Mouse (Mus musculus) hindbrain, postnatal 0 days (tissue): Measurements from ENCODE around the gene Rnf183. TPM values are rescaled to one million over a fixed set of nuclear protein-coding genes. Genes with fewer than 3 reads are reported as not detected.
"Not testable (repeated sequence)": the region's sequence is repeated elsewhere in the genome, so short reads cannot be mapped to it uniquely, and the experiment has no call there.

Experiments used
- ATAC-seq: fragments of 200-750 bp; cut with Nextera tagmentation; 2 replicates; pipeline ENCODE4 v1.8.0; 2017; ENCODE audit warnings: mild to moderate bottlenecking, moderate TSS enrichment, moderate library complexity
- DNase-seq: peaks from one replicate; pipeline ENCODE4 v3.0.0-alpha.2; 2015; ENCODE audit warnings: low spot score
- H3K27ac ChIP-seq: fragments of 300-500 bp; sonication (generic); 2 replicates; pipeline ENCODE4 v1.5.1; 2014; ENCODE audit warnings: mild to moderate bottlenecking
- H3K27me3 ChIP-seq: fragments of 300-500 bp; sonication (generic); 2 replicates; pipeline ENCODE4 v1.6.1; 2014; ENCODE audit warnings: low read length, mixed read lengths; ENCODE audit not compliant: insufficient read depth
- H3K36me3 ChIP-seq: fragments of 300-500 bp; sonication (generic); 2 replicates; pipeline ENCODE4 v1.6.1; 2014; ENCODE audit warnings: low read length, mixed read lengths; ENCODE audit not compliant: insufficient read depth
- H3K4me1 ChIP-seq: fragments of 300-500 bp; sonication (generic); 2 replicates; pipeline ENCODE4 v1.6.1; 2014; ENCODE audit warnings: antibody characterized with exemption, low read length, mixed read lengths; ENCODE audit not compliant: insufficient read depth
- H3K4me2 ChIP-seq: fragments of 300-500 bp; sonication (generic); 2 replicates; pipeline ENCODE4 v1.6.1; 2014; ENCODE audit warnings: low read depth, mild to moderate bottlenecking, low read length, moderate library complexity, mixed read lengths
- H3K4me3 ChIP-seq: fragments of 300-500 bp; sonication (generic); 2 replicates; pipeline ENCODE4 v1.5.1; 2014; ENCODE audit warnings: low read length
- H3K9ac ChIP-seq: fragments of 300-500 bp; sonication (generic); replicated peaks from 2 replicates; pipeline ENCODE4 v1.6.1; 2014; ENCODE audit warnings: mild to moderate bottlenecking, low read length, moderate library complexity, mixed read lengths
- H3K9me3 ChIP-seq: fragments of 300-500 bp; sonication (generic); 2 replicates; pipeline ENCODE4 v1.6.1; 2016; ENCODE audit warnings: low read length, mixed read lengths
- CTCF ChIP-seq: IDR thresholded peaks from 2 replicates; pipeline ENCODE4 v1.5.1; 2016; ENCODE audit warnings: antibody characterized with exemption, control low read depth, low read depth
- WGBS: fragments of 180-500 bp; shearing (Covaris S2); extraction: QIAGEN DNeasy Blood & Tissue Kit; methylation state at CpG from one replicate; pipeline ENCODE4 v1.1.7; 2014; 5-methylcytosine and 5-hydroxymethylcytosine counted together
- polyA plus RNA-seq: library from polyadenylated mRNA; unstranded; fragments of >200 nt; fragmentation: Nextera tagmentation; extraction: Ambion mirVana; gene quantifications from 2 replicates; pipeline ENCODE4 v1.2.1, GENCODE M21; 2015
- total RNA-seq: library from RNA; depleted of rRNA; stranded (reverse); fragments of >200 nt; gene quantifications from 2 replicates; pipeline ENCODE4 v1.2.3, GENCODE M21; 2014; rRNA removed

Rnf183 gene
- 0.93 and 3.4 TPM in 2 replicates for total RNA-seq
- 0.14 TPM in 1 of 2 replicates, not detected in the other for polyA plus RNA-seq

GRCm38 (mm10) chr4:62435081-62435480, at the start of gene Rnf183:
Rnf183 (minus strand) TSS chr4:62435252.
- DNase-seq: no peak
- no peak for ATAC-seq
- Histone ChIP-seq H3K4me2 (no peak within 1 kb of the TSS), H3K9ac (no peak within 1 kb of the TSS), H3K9me3 (no peaks in the 10 kb centered on the region), H3K4me3 (no peak within 1 kb of the TSS), H3K36me3 (no peaks in the 10 kb centered on the region), H3K27ac (no peak within 1 kb of the TSS), H3K4me1 (no peaks in the 10 kb centered on the region), H3K27me3 (no peaks in the 10 kb centered on the region)
- no peak for TF ChIP-seq CTCF
- WGBS: 84% methylated on average over 6 of the region's 6 CpGs

GRCm38 (mm10) chr4:62480709-62481605, 45.9 kb upstream of the Rnf183 start:
- no peak overlapping the region for H3K4me2 ChIP-seq
- H3K4me3 ChIP-seq: no peak overlapping the region
- WGBS: 45% methylated on average over 10 of the region's 10 CpGs
- no peaks in the 10 kb centered on the region for H3K27me3 ChIP-seq
- ATAC-seq (peak; percentile 22; the same call in 1 of the 2 replicates), DNase-seq (no peak)
- H3K36me3 ChIP-seq: no peaks in the 10 kb centered on the region
- no peak overlapping the region for H3K9ac ChIP-seq
- H3K9me3 ChIP-seq: no peaks in the 10 kb centered on the region
- H3K27ac ChIP-seq: no peak overlapping the region
- no peak for TF ChIP-seq CTCF
- H3K4me1 ChIP-seq: no peaks in the 10 kb centered on the region

- Histone ChIP-seq H3K4me2 (peak within 1 kb of the TSS; percentile 87), H3K27me3 (no peaks in the 10 kb centered on the region), H3K27ac (no peak within 1 kb of the TSS), H3K4me3 (peak within 1 kb of the TSS; percentile 47), H3K9ac (peak within 1 kb of the TSS; percentile 38; the same call in 1 of the 2 replicates), H3K4me1 (no peaks in the 10 kb centered on the region), H3K9me3 (no peaks in the 10 kb centered on the region), H3K36me3 (no peaks in the 10 kb centered on the region)
- ATAC-seq (peak; percentile 79), DNase-seq (peak; percentile 31)
- 4% methylated on average over 67 of the region's 71 CpGs for WGBS
- TF ChIP-seq CTCF: no peak
Measured at GRCm38 (mm10) chr4:62479937-62480708, 45.1 kb upstream of the Rnf183 start, which contains the start of gene Bspry. Bspry (plus strand) TSS chr4:62480053.

GRCm38 (mm10) chr4:62479593-62479936, 44.5 kb upstream of the Rnf183 start:
- H3K36me3 ChIP-seq, H3K27ac ChIP-seq, H3K9me3 ChIP-seq, DNase-seq, H3K27me3 ChIP-seq, H3K4me1 ChIP-seq, H3K9ac ChIP-seq: not testable (repeated sequence)
- H3K4me3 ChIP-seq: peak overlapping the region; percentile 47
- 16% methylated on average over 11 of the region's 11 CpGs for WGBS
- TF ChIP-seq CTCF: peak; percentile 65
- H3K4me2 ChIP-seq: peak overlapping the region; percentile 87
- peak; percentile 6; the same call in 1 of the 2 replicates for ATAC-seq

GRCm38 (mm10) chr4:62477542-62478244, 42.6 kb upstream of the Rnf183 start:
- Histone ChIP-seq H3K27ac (no peak overlapping the region), H3K4me1 (no peaks in the 10 kb centered on the region), H3K4me3 (no peak overlapping the region), H3K36me3 (no peaks in the 10 kb centered on the region), H3K9ac (no peak overlapping the region), H3K27me3 (no peaks in the 10 kb centered on the region), H3K9me3 (no peaks in the 10 kb centered on the region), H3K4me2 (no peak overlapping the region)
- TF ChIP-seq CTCF: no peak
- DNase-seq (no peak), ATAC-seq (no peak)
- WGBS: 86% methylated on average over 6 of the region's 6 CpGs

GRCm38 (mm10) chr4:62475793-62476192, 40.7 kb upstream of the Rnf183 start:
- Histone ChIP-seq H3K36me3 (no peaks in the 10 kb centered on the region), H3K9me3 (no peaks in the 10 kb centered on the region), H3K4me3 (no peak overlapping the region), H3K4me1 (no peaks in the 10 kb centered on the region), H3K9ac (no peak overlapping the region), H3K27me3 (no peaks in the 10 kb centered on the region), H3K27ac (no peak overlapping the region), H3K4me2 (no peak overlapping the region)
- TF ChIP-seq CTCF: no peak
- DNase-seq (no peak), ATAC-seq (no peak)
- WGBS: 91% methylated on average over 6 of the region's 6 CpGs
